Mouse (Mus musculus) common myeloid progenitor, adult 5-6 weeks (primary cell): Measurements from ENCODE around the gene Gprin1. TPM values are rescaled to one million over a fixed set of nuclear protein-coding genes. Genes with fewer than 3 reads are reported as not detected.
A peak's percentile ranks its signal among the peaks of the same experiment; 100 is the strongest.

Experiments used
- ATAC-seq: replicated peaks from 2 replicates; pipeline ENCODE4 v1.8.0; 2016; ENCODE audit warnings: low read depth, mild to moderate bottlenecking, moderate TSS enrichment, inconsistent platforms; ENCODE audit not compliant: poor library complexity, severe bottlenecking
- total RNA-seq: library from RNA; stranded (forward); fragments of 200-1000, 187-1606 nt; gene quantifications from 2 replicates; pipeline ENCODE4 v1.2.3, GENCODE M21; 2017

Gprin1 gene
- total RNA-seq, 1 experiment from 2014 or later, result not detected

DNA sequence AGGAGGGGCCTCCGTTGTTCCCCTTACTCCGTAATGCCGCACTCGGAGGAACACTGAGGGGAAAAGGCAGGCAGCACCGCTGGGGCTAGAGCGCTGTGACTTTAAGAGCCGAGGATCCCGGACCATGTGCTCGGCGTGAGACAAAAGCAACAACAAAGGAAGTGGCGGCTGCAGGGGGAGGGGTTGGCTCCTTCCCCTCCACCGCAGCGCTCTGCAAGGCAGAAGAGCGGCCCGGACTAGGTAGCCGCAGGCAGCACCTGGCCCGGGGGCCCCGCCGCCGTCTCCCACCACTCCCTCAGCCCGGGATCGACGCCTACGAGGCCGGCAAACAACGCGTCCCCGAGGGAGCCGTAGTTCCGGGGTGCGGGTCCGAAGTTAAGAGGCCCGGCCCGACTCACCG, 62.6 kb downstream of the Gprin1 start:
- ATAC-seq, result peak; percentile 59

Other genes starting within 250 kb of the Gprin1 start
- gene Simc1, start 246.1 kb downstream of the Gprin1 start, total RNA-seq, result 9.1 and 12.7 TPM in 2 replicates
- 16.2 and 28.2 TPM in 2 replicates for gene 4833439L19Rik, start 184.4 kb downstream of the Gprin1 start, total RNA-seq
- gene Arl10, start 174.9 kb downstream of the Gprin1 start, total RNA-seq, result 7.9 and 13.7 TPM in 2 replicates
- gene Nop16, start 159.8 kb downstream of the Gprin1 start, total RNA-seq, result 51.0 and 70.5 TPM in 2 replicates
- 45.8 and 52.8 TPM in 2 replicates for gene Higd2a, start 159.7 kb downstream of the Gprin1 start, total RNA-seq
- 13.4 and 23.5 TPM in 2 replicates for gene Cltb, start 138.5 kb downstream of the Gprin1 start, total RNA-seq
- 35.5 and 63.5 TPM in 2 replicates for gene Faf2, start 128.1 kb downstream of the Gprin1 start, total RNA-seq
- gene Rnf44, start 56.0 kb downstream of the Gprin1 start, total RNA-seq, result 25.4 and 27.6 TPM in 2 replicates
- gene Cdhr2, start 48.4 kb downstream of the Gprin1 start, total RNA-seq, result not detected in 2 replicates
- not detected in 2 replicates for gene Sncb, start 16.7 kb upstream of the Gprin1 start, total RNA-seq
- not detected in 2 replicates for gene Eif4e1b, start 34.1 kb upstream of the Gprin1 start, total RNA-seq
- 0.82 TPM in 1 of 2 replicates, not detected in the other for gene Tspan17, start 39.5 kb upstream of the Gprin1 start, total RNA-seq
- gene Unc5a, start 199.5 kb upstream of the Gprin1 start, total RNA-seq, result 0.58 and 6.3 TPM in 2 replicates